8 mouse cellular contexts compared by ENCODE assay signal in the genomic region with DNA sequence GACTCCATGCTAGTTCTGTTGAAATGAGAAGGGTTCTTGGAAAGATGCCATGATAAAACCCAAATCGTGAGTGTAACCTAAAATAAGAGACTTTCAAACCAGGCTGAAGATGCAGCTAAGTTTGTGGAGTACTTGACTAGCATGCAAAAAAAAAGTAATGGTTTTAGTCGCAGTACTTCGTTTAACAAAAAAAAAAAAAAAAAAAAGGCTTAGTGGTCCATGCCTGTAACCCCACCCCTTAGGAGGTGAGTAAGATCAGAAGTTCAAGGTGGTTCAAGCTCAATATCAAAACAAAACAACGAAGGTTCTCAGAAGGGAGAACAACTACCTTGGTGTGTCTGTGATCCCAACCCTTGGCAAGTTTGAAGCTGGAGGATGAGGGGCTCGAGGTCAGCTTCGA.
DNase-seq lines count a peak whose midpoint lies in the region; ATAC-seq lines count a peak whose summit lies in the region.

No protein-coding gene starts in this region.

- no peaks in the 10 kb centered on the region for H3K27me3 ChIP-seq in kidney, embryonic 14.5 days (ENCODE audit: control insufficient read depth, insufficient read depth, low read length)
- no peaks in the 10 kb centered on the region for H3K27me3 ChIP-seq in embryonic facial prominence, embryonic 12.5 days
- H3K27me3 ChIP-seq in intestine, embryonic 14.5 days (replicated peaks; ENCODE audit: control insufficient read depth, insufficient read depth, low read length): no peaks in the 10 kb centered on the region
- H3K27me3 ChIP-seq in midbrain, embryonic 15.5 days (replicated peaks): peaks cover 51% of the 10 kb centered on the region

- ATAC-seq in kidney, embryonic 14.5 days (ENCODE audit: low FRiP score, low TSS enrichment): no peak
- no peak for ATAC-seq in embryonic facial prominence, embryonic 12.5 days (ENCODE audit: insufficient number of reproducible peaks, insufficient read depth, low FRiP score, low TSS enrichment)
- ATAC-seq in intestine, embryonic 14.5 days (replicated peaks; ENCODE audit: low FRiP score, low TSS enrichment, low read depth): no peak
- ATAC-seq in midbrain, embryonic 15.5 days (replicated peaks): no peak

- peak overlapping the region; percentile 92 for H3K27ac ChIP-seq in kidney, embryonic 14.5 days (ENCODE audit: low read depth, low read length)
- peak overlapping the region; percentile 63; the same call in 1 of the 2 replicates for H3K27ac ChIP-seq in embryonic facial prominence, embryonic 12.5 days
- peak overlapping the region; percentile 86 for H3K27ac ChIP-seq in intestine, embryonic 14.5 days (ENCODE audit: low read depth)
- no peak overlapping the region for H3K27ac ChIP-seq in midbrain, embryonic 15.5 days

- H3K36me3 ChIP-seq in kidney, embryonic 14.5 days (ENCODE audit: control insufficient read depth, insufficient read depth, low read length): no peaks in the 10 kb centered on the region
- H3K36me3 ChIP-seq in embryonic facial prominence, embryonic 12.5 days: no peaks in the 10 kb centered on the region
- no peaks in the 10 kb centered on the region for H3K36me3 ChIP-seq in intestine, embryonic 14.5 days (ENCODE audit: control insufficient read depth, insufficient read depth, low read length)
- no peaks in the 10 kb centered on the region for H3K36me3 ChIP-seq in midbrain, embryonic 15.5 days (replicated peaks)

- peak overlapping the region; percentile 53 for H3K4me2 ChIP-seq in kidney, embryonic 14.5 days (replicated peaks; ENCODE audit: low read depth, low read length)
- peak overlapping the region; percentile 49 for H3K4me2 ChIP-seq in embryonic facial prominence, embryonic 12.5 days (replicated peaks)
- H3K4me2 ChIP-seq in intestine, embryonic 14.5 days (ENCODE audit: low read length): peak overlapping the region; percentile 67
- H3K4me2 ChIP-seq in midbrain, embryonic 15.5 days: peak overlapping the region; percentile 44; the same call in 1 of the 2 replicates

- 52% methylated on average over 6 of the region's 6 CpGs for WGBS in kidney, embryonic 14.5 days
- 56% methylated on average over 6 of the region's 6 CpGs for WGBS in embryonic facial prominence, embryonic 12.5 days
- 39% methylated on average over 6 of the region's 6 CpGs for WGBS in intestine, embryonic 14.5 days
- 58% methylated on average over 6 of the region's 6 CpGs for WGBS in midbrain, embryonic 15.5 days

- no peaks in the 10 kb centered on the region for H3K9me3 ChIP-seq in kidney, embryonic 14.5 days (ENCODE audit: control insufficient read depth, low read length)
- no peaks in the 10 kb centered on the region for H3K9me3 ChIP-seq in embryonic facial prominence, embryonic 12.5 days
- no peaks in the 10 kb centered on the region for H3K9me3 ChIP-seq in intestine, embryonic 14.5 days (ENCODE audit: control insufficient read depth, low read length)
- no peaks in the 10 kb centered on the region for H3K9me3 ChIP-seq in midbrain, embryonic 15.5 days

- peak overlapping the region; percentile 43 for H3K4me3 ChIP-seq in kidney, embryonic 14.5 days (ENCODE audit: low read length)
- peak overlapping the region; percentile 29 for H3K4me3 ChIP-seq in embryonic facial prominence, embryonic 12.5 days
- peak overlapping the region; percentile 39 for H3K4me3 ChIP-seq in intestine, embryonic 14.5 days (ENCODE audit: low read depth, low read length)
- H3K4me3 ChIP-seq in midbrain, embryonic 15.5 days: peak overlapping the region; percentile 25; the same call in 1 of the 2 replicates

- peaks cover 48% of the 10 kb centered on the region for H3K4me1 ChIP-seq in kidney, embryonic 14.5 days (ENCODE audit: control insufficient read depth, insufficient read depth, low read length)
- H3K4me1 ChIP-seq in embryonic facial prominence, embryonic 12.5 days: peaks cover 25% of the 10 kb centered on the region
- peaks cover 45% of the 10 kb centered on the region for H3K4me1 ChIP-seq in intestine, embryonic 14.5 days (replicated peaks; ENCODE audit: control insufficient read depth, insufficient read depth, low read length)
- peaks cover 32% of the 10 kb centered on the region for H3K4me1 ChIP-seq in midbrain, embryonic 15.5 days

- H3K9ac ChIP-seq in kidney, embryonic 14.5 days (ENCODE audit: low read depth, low read length): peak overlapping the region; percentile 63; the same call in 1 of the 2 replicates
- H3K9ac ChIP-seq in embryonic facial prominence, embryonic 12.5 days: peak overlapping the region; percentile 33; the same call in 1 of the 2 replicates
- peak overlapping the region; percentile 57 for H3K9ac ChIP-seq in intestine, embryonic 14.5 days (ENCODE audit: low read length)
- no peak overlapping the region for H3K9ac ChIP-seq in midbrain, embryonic 15.5 days

- DNase-seq in kidney, postnatal 36 days: no peak
- no peak for DNase-seq in intestine, embryonic 14.5 days (ENCODE audit: low spot score)
- DNase-seq in adipocyte (ENCODE audit: low spot score): no peak
- no peak for DNase-seq in urinary bladder, postnatal 4 days (ENCODE audit: low spot score in 2 of 2)
- no peak for DNase-seq in thymus, postnatal 4 days
